Mouse (Mus musculus): ENCODE measurements around the gene Dpf2. TPM values are rescaled to one million over a fixed set of nuclear protein-coding genes. Genes with fewer than 3 reads are reported as not detected.
A peak's percentile ranks its signal among the peaks of the same experiment; 100 is the strongest.
"Not testable (repeated sequence)": the region's sequence is repeated elsewhere in the genome, so short reads cannot be mapped to it uniquely, and the experiment has no call there.

Gene Dpf2
- polyA plus RNA-seq, 1 experiment from 2014 or later = 171 TPM

GRCm38 (mm10) chr19:5887234-5887815 is 25.5 kb downstream of the Dpf2 start:
- WGBS = 82% methylated on average over 3 of the region's 3 CpGs
- H3K9me3 ChIP-seq = no peaks in the 10 kb centered on the region
- H3K36me3 ChIP-seq = peaks cover 10% of the 10 kb centered on the region
- H3K27ac ChIP-seq (replicated peaks) = no peak overlapping the region
- ATAC-seq (ENCODE audit: low FRiP score, low read depth) = no peak
- no peak overlapping the region for H3K9ac ChIP-seq (replicated peaks)
- H3K4me1 ChIP-seq = peaks cover 13% of the 10 kb centered on the region
- no peak overlapping the region for H3K4me3 ChIP-seq
- H3K4me2 ChIP-seq (replicated peaks) = no peak overlapping the region
- no peaks in the 10 kb centered on the region for H3K27me3 ChIP-seq

- no peaks in the 10 kb centered on the region for H3K9me3 ChIP-seq
- ATAC-seq (ENCODE audit: low FRiP score, low read depth) = no peak
- 57% methylated on average over 4 of the region's 4 CpGs for WGBS
- no peak overlapping the region for H3K9ac ChIP-seq (replicated peaks)
- no peak overlapping the region for H3K4me2 ChIP-seq (replicated peaks)
- no peak overlapping the region for H3K27ac ChIP-seq (replicated peaks)
- H3K4me1 ChIP-seq = peaks cover 2% of the 10 kb centered on the region; the same call in 1 of the 2 replicates
- no peak overlapping the region for H3K4me3 ChIP-seq
- no peaks in the 10 kb centered on the region for H3K27me3 ChIP-seq
- H3K36me3 ChIP-seq = no peaks in the 10 kb centered on the region
Measured at GRCm38 (mm10) chr19:5885838-5886237, 27.0 kb downstream of the Dpf2 start.

GRCm38 (mm10) chr19:5883935-5884334 is 28.9 kb downstream of the Dpf2 start:
- Histone ChIP-seq H3K4me2 (replicated peaks) (no peak overlapping the region), H3K36me3 (no peaks in the 10 kb centered on the region), H3K27ac (replicated peaks) (no peak overlapping the region), H3K9ac (replicated peaks) (no peak overlapping the region), H3K9me3 (no peaks in the 10 kb centered on the region), H3K4me3 (no peak overlapping the region), H3K27me3 (no peaks in the 10 kb centered on the region), H3K4me1 (no peaks in the 10 kb centered on the region)
- WGBS = 52% methylated on average over 1 of the region's 1 CpGs
- no peak for ATAC-seq (ENCODE audit: low FRiP score, low read depth)

GRCm38 (mm10) chr19:5882079-5882478 is 30.7 kb downstream of the Dpf2 start:
- H3K4me3 ChIP-seq; H3K4me2 ChIP-seq (replicated peaks); H3K4me1 ChIP-seq; H3K27ac ChIP-seq (replicated peaks); H3K9me3 ChIP-seq; ATAC-seq (ENCODE audit: low FRiP score, low read depth); H3K9ac ChIP-seq (replicated peaks); H3K27me3 ChIP-seq; H3K36me3 ChIP-seq: not testable (repeated sequence)
- WGBS = 88% methylated on average over 5 of the region's 5 CpGs

GRCm38 (mm10) chr19:5881155-5881554 is 31.7 kb downstream of the Dpf2 start:
- Histone ChIP-seq H3K27me3 (no peaks in the 10 kb centered on the region), H3K27ac (replicated peaks) (no peak overlapping the region), H3K4me1 (peaks cover 5% of the 10 kb centered on the region; the same call in 1 of the 2 replicates), H3K4me3 (no peak overlapping the region), H3K9ac (replicated peaks) (no peak overlapping the region), H3K9me3 (no peaks in the 10 kb centered on the region), H3K36me3 (no peaks in the 10 kb centered on the region), H3K4me2 (replicated peaks) (no peak overlapping the region)
- 96% methylated on average over 6 of the region's 6 CpGs for WGBS
- no peak for ATAC-seq (ENCODE audit: low FRiP score, low read depth)

GRCm38 (mm10) chr19:5879735-5880134 is 33.1 kb downstream of the Dpf2 start:
- 91% methylated on average over 7 of the region's 7 CpGs for WGBS
- H3K4me1 ChIP-seq = peaks cover 6% of the 10 kb centered on the region
- no peaks in the 10 kb centered on the region for H3K36me3 ChIP-seq
- no peak overlapping the region for H3K4me2 ChIP-seq (replicated peaks)
- H3K27ac ChIP-seq (replicated peaks) = no peak overlapping the region
- no peaks in the 10 kb centered on the region for H3K27me3 ChIP-seq
- H3K9me3 ChIP-seq = no peaks in the 10 kb centered on the region
- no peak overlapping the region for H3K4me3 ChIP-seq
- no peak for ATAC-seq (ENCODE audit: low FRiP score, low read depth)
- no peak overlapping the region for H3K9ac ChIP-seq (replicated peaks)

- no peak overlapping the region for H3K9ac ChIP-seq (replicated peaks)
- H3K4me2 ChIP-seq (replicated peaks) = no peak overlapping the region
- peaks cover 14% of the 10 kb centered on the region for H3K4me1 ChIP-seq
- WGBS = 74% methylated on average over 3 of the region's 3 CpGs
- ATAC-seq (ENCODE audit: low FRiP score, low read depth) = no peak
- H3K36me3 ChIP-seq = no peaks in the 10 kb centered on the region
- no peak overlapping the region for H3K4me3 ChIP-seq
- H3K9me3 ChIP-seq = no peaks in the 10 kb centered on the region
- H3K27me3 ChIP-seq = no peaks in the 10 kb centered on the region
- H3K27ac ChIP-seq (replicated peaks) = no peak overlapping the region
Measured at GRCm38 (mm10) chr19:5878916-5879315, 33.9 kb downstream of the Dpf2 start.

GRCm38 (mm10) chr19:5878362-5878722 is 34.5 kb downstream of the Dpf2 start:
- H3K27me3 ChIP-seq = no peaks in the 10 kb centered on the region
- no peak overlapping the region; the same call in 1 of the 2 replicates for H3K9ac ChIP-seq (replicated peaks)
- H3K4me1 ChIP-seq = peaks cover 19% of the 10 kb centered on the region
- no peak overlapping the region for H3K4me3 ChIP-seq
- H3K27ac ChIP-seq (replicated peaks) = no peak overlapping the region
- no peak for ATAC-seq (ENCODE audit: low FRiP score, low read depth)
- H3K4me2 ChIP-seq (replicated peaks) = no peak overlapping the region
- no peaks in the 10 kb centered on the region for H3K9me3 ChIP-seq
- WGBS = 82% methylated on average over 7 of the region's 7 CpGs
- H3K36me3 ChIP-seq = no peaks in the 10 kb centered on the region

GRCm38 (mm10) chr19:5877618-5878361 is 35.0 kb downstream of the Dpf2 start, which contains the start of gene Slc25a45:
TSS of gene Slc25a45 (plus strand) at chr19:5877808.
- peaks cover 19% of the 10 kb centered on the region for H3K4me1 ChIP-seq
- no peak for ATAC-seq (ENCODE audit: low FRiP score, low read depth)
- H3K9ac ChIP-seq (replicated peaks) = no peak within 1 kb of the TSS; the same call in 1 of the 2 replicates
- H3K4me2 ChIP-seq (replicated peaks) = no peak within 1 kb of the TSS
- H3K27ac ChIP-seq (replicated peaks) = 0 out of 2 replicates have a peak within 1 kb of the TSS, but pooled peaks have one; percentile 39
- H3K36me3 ChIP-seq = no peaks in the 10 kb centered on the region
- no peaks in the 10 kb centered on the region for H3K9me3 ChIP-seq
- no peaks in the 10 kb centered on the region for H3K27me3 ChIP-seq
- WGBS = 49% methylated on average over 15 of the region's 15 CpGs
- H3K4me3 ChIP-seq = no peak within 1 kb of the TSS

GRCm38 (mm10) chr19:5874969-5875480 is 37.8 kb downstream of the Dpf2 start, which contains the start of gene Frmd8:
TSS of gene Frmd8 (minus strand) at chr19:5875274.
- H3K4me2 ChIP-seq (replicated peaks) = peak within 1 kb of the TSS; percentile 88
- WGBS = under 1% methylated on average over 37 of the region's 37 CpGs
- no peaks in the 10 kb centered on the region for H3K27me3 ChIP-seq
- no peaks in the 10 kb centered on the region for H3K9me3 ChIP-seq
- peak within 1 kb of the TSS; percentile 80 for H3K4me3 ChIP-seq
- H3K9ac ChIP-seq (replicated peaks) = peak within 1 kb of the TSS; percentile 82
- peak; percentile 90 for ATAC-seq (ENCODE audit: low FRiP score, low read depth)
- peak within 1 kb of the TSS; percentile 65 for H3K27ac ChIP-seq (replicated peaks)
- peaks cover 16% of the 10 kb centered on the region; the same call in 1 of the 2 replicates for H3K36me3 ChIP-seq
- H3K4me1 ChIP-seq = peaks cover 36% of the 10 kb centered on the region

GRCm38 (mm10) chr19:5874391-5874968 is 38.3 kb downstream of the Dpf2 start:
- peaks cover 21% of the 10 kb centered on the region; the same call in 1 of the 2 replicates for H3K36me3 ChIP-seq
- H3K9me3 ChIP-seq = no peaks in the 10 kb centered on the region
- peaks cover 36% of the 10 kb centered on the region for H3K4me1 ChIP-seq
- peak overlapping the region; percentile 88 for H3K4me2 ChIP-seq (replicated peaks)
- no peak for ATAC-seq (ENCODE audit: low FRiP score, low read depth)
- H3K27ac ChIP-seq (replicated peaks) = peak overlapping the region; percentile 65; the same call in 1 of the 2 replicates
- peak overlapping the region; percentile 82 for H3K9ac ChIP-seq (replicated peaks)
- H3K4me3 ChIP-seq = peak overlapping the region; percentile 80
- 11% methylated on average over 13 of the region's 13 CpGs for WGBS
- H3K27me3 ChIP-seq = no peaks in the 10 kb centered on the region
